Mouse (Mus musculus) MEL-GATA-1-ER (cell line): ENCODE results near the gene Cmtm2b.
"Not testable (repeated sequence)": the region's sequence is repeated elsewhere in the genome, so short reads cannot be mapped to it uniquely, and the experiment has no call there.

Source experiments
- DNase-seq: peaks from one replicate; pipeline ENCODE4 v3.0.0-alpha.2; 2012; ENCODE audit warnings: low read depth; ENCODE audit errors: extremely low read depth

The Cmtm2b gene

DNA sequence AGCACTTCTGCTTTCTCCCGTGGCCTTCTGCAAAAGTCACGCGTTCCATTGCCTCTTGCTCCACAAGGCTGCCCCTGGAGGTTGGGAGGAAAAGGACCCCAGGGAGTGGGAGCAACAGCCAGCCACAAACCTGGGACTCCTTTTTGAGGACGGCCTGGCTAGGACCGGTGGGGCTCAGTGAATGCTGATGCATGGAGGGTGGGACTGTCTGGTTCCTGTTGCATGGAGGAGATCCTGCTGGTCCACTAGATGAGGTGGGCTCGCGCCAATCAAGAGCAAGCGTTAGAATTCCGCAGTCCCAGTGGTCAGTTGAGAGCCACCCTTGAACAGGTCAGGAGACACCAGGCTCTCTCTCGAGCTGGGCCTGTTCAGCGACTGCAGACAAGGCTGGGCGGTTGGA lies at the start of gene Cmtm2b:
Cmtm2b (plus strand) TSS at position 301 of the 400 bp plus-strand sequence.
- DNase-seq = not testable (repeated sequence)

DNA sequence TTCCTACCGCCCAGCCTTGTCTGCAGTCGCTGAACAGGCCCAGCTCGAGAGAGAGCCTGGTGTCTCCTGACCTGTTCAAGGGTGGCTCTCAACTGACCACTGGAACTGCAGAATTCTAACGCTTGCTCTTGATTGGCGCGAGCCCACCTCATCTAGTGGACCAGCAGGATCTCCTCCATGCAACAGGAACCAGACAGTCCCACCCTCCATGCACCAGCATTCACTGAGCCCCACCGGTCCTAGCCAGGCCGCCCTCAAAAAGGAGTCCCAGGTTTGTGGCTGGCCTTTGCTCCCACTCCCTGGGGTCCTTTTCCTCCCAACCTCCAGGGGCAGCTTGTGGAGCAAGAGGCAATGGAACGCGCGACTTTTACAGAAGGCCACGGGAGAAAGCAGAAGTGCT lies 28.9 kb upstream of the Cmtm2b start, which contains the start of gene Cmtm2a:
Cmtm2a (minus strand) TSS at position 101 of the 400 bp plus-strand sequence.
- DNase-seq = not testable (repeated sequence)

DNA sequence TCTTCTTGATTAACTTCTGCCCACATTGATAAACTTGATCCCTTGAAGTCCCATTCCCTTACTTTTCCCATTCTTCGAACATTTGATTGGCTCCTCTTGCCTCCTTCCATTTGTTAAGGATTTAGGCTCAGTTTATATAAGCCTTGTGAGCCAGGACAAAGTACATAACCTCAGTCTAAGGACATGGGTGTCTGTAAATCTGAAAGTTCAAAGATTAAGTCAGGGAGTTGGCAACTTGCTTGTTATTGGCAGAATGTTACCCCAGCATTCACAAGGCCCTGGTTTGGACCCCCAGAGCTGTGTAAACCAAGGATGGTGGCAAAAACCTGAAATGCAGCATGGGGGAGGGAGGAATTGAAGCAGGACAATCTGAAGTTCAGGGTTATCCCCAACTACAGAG lies 27.6 kb upstream of the Cmtm2b start:
- no peak for DNase-seq

GRCm38 (mm10) chr8:104301577-104301976 lies 20.5 kb upstream of the Cmtm2b start:
- not testable (repeated sequence) for DNase-seq

GRCm38 (mm10) chr8:104302536-104302935 lies 19.5 kb upstream of the Cmtm2b start:
- DNase-seq = not testable (repeated sequence)

DNA sequence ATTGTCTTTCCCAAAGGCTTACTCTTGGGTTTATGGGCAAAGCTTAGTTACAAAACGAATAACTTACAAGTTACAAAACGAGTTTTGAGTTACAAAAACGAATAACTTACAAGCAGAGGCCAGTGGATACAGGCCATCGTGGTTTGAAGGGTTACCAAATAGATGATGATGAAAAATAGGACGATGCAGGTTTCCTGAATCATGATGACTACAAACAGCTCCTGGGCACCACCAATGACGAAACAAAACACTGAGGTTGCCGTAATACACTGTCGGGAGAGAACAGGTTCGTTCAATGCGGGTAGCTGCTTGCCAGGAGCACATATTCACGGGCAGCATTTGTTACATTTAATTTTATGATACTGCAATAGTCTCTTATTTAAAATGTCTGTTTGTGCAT lies 17.1 kb upstream of the Cmtm2b start:
- no peak for DNase-seq

- DNase-seq = not testable (repeated sequence)
Observed at GRCm38 (mm10) chr8:104308341-104308740, 13.7 kb upstream of the Cmtm2b start.

- not testable (repeated sequence) for DNase-seq
Observed at GRCm38 (mm10) chr8:104309441-104310155, 12.4 kb upstream of the Cmtm2b start, which contains the start of the genes Gm45711 and Cmtm1. Gm45711 (minus strand) TSS chr8:104310081. Cmtm1 (minus strand) TSS chr8:104310145.

- not testable (repeated sequence) for DNase-seq
Observed at GRCm38 (mm10) chr8:104312023-104312422, 10.0 kb upstream of the Cmtm2b start.

DNA sequence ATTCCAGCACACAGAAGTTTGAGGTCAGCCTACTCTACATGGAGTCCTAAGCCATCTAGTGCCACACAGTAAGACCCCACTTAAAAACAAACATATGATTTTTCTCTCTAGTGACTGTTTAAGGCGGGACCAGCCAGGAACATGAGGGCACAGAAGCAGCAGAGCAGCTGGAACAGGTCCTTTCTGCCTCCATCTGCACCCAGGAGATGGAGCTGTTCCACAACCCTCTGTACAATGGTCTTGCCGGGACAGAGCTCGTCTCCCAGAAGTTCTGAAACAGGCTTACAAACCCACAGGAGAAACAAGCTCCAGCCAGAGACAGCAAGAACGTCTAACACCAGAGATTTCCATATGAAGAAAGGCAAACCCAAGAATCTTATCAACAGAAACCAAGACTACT lies 8.7 kb upstream of the Cmtm2b start:
- no peak for DNase-seq

GRCm38 (mm10) chr8:104321267-104321666 lies 763 bp upstream of the Cmtm2b start, which contains the start of gene Gm11020:
Gm11020 (plus strand) TSS chr8:104321567.
- DNase-seq = not testable (repeated sequence)

DNA sequence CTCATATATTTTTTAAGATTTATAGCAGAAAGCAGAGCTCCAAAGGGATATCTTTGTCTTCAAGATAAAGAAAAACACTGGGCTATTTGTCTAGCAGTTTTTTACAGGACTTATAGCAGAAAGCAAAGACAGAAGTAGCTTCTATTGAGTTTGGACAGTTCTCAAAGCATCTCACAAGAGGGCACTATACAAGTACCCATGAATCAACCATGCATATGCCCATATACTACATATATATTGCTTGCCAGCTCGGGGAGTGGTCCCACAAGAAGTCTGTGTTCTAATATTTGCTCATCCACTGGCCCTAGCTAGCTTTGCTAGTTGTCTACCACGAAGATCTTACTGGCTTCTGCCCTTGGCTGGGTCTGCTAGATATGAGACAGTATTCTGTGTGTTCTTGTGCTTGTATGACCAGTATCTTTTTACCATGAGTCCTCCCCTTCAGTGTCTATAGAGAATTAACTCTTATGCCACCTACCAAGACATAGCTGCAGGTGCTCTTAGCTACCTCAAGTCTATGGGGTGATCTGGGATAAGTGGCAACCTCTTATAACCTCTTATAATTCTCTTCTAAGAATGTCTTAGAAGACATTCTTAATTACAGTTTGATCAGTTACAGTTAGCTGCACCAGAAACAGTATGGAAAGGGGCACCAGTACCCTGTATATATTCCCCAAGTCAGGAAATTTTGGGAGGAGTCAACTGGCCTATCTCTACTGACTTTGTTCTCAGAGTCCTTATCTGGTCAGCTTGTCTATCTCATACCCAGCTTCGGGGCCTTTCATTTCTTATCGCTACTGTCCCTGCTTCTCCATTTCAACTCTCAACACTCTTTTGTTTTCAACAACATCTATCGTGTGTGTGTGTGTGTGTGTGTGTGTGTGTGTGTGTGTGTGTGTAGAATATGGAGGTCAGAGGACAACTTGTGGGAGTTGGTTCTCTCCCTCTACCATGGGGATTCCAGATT lies 10.9 kb downstream of the Cmtm2b start:
- DNase-seq = no peak

DNA sequence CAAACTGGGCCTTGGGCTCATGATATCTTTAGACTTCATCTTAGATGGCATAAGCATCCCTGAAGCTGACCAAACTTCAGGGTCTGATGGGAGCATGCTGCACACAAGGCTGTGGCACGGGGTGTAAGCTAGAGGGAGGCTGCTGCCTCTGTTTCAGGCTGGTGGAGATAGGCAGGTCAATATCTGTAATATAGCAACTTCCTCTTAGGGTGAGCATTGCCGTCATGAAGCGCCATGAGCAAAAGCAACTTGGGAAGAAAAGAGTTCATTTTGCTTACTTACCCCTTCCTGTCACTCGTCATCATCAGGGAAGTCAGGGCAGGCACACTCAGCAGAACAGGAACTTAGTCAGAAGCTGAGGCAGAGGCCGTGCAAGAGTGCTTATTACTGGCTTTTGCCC lies 11.8 kb downstream of the Cmtm2b start:
- peak; percentile 74 for DNase-seq

DNA sequence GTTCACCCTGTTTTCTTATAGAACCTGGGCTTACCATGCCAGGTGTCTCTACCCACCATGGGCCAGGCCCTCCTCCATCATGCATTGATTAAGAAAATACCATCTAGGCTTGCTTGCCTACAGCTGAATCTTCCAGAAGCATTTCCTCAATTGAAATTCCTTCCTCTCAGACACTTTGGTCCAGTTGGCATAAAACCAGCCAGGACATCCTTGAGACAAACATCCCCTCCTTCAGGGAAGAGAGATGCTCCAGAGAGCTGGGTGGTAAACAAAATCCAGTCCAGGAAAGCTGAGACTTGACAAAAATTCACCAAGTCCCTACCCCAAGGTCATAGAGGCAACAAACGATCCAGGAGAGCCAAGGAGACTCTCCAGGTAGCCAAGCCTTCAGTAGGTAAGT lies 12.2 kb downstream of the Cmtm2b start:
- DNase-seq = no peak

GRCm38 (mm10) chr8:104336806-104337205 lies 14.8 kb downstream of the Cmtm2b start:
- no peak for DNase-seq

DNA sequence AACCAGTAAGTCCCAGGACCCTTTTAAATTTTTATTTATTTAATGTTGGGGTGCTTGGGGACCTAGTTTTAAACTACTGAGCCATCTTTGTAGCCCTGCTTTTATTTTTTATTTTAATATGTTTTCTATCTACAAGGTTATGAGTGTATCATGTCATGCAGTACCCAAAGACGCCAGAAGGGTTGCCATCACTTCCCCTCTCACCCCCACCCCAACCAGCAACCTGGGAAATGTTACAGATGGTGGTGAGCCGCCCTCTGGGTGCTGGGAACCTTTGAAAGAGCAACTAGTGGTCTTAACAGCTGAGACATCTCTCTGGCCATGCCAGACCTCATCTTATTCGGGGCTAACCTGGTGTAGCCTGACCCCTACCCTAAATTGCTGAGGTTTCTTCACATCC lies 15.9 kb downstream of the Cmtm2b start:
- DNase-seq = no peak

DNA sequence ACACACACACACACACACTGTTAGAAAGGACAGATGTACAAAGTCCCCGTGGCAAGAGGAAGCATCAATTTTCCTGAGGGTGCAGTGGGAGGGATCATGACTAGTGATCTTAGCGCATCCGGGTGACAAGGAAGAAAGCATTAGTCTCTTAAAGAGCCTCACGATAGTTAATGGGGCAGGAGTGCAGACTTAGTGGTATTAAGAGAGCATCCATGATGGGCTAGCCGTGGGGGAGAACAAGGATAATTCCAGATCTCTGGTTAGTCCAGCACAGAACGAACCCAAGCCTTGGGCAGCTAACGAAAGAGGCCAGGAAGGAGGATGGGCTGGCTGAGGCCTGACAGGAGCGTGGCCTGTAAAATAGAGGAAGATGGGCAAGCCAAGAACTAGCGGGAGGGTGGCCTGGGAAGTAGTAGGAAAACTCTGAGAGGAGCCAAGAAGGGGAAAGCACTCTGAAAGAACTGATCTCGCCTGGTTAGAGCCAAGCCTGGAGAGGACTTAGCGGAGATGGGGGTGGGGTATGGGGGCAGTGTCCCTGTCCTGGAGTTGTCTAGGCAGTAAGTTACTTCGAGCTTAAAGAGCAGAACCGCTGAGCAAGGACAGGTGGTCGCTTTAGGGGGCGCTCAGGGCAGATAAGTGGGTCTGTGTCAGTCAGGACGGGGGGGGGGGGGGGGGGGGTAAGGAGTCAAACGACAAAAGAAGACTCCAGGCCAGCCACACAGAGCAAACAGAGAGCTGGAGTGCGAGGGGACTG lies 17.4 kb downstream of the Cmtm2b start, which contains the start of gene Cmtm3:
Cmtm3 (plus strand) TSS at position 182 of the 754 bp plus-strand sequence.
- DNase-seq = no peak

- DNase-seq = no peak
Observed at GRCm38 (mm10) chr8:104339983-104340232, 17.9 kb downstream of the Cmtm2b start.

DNA sequence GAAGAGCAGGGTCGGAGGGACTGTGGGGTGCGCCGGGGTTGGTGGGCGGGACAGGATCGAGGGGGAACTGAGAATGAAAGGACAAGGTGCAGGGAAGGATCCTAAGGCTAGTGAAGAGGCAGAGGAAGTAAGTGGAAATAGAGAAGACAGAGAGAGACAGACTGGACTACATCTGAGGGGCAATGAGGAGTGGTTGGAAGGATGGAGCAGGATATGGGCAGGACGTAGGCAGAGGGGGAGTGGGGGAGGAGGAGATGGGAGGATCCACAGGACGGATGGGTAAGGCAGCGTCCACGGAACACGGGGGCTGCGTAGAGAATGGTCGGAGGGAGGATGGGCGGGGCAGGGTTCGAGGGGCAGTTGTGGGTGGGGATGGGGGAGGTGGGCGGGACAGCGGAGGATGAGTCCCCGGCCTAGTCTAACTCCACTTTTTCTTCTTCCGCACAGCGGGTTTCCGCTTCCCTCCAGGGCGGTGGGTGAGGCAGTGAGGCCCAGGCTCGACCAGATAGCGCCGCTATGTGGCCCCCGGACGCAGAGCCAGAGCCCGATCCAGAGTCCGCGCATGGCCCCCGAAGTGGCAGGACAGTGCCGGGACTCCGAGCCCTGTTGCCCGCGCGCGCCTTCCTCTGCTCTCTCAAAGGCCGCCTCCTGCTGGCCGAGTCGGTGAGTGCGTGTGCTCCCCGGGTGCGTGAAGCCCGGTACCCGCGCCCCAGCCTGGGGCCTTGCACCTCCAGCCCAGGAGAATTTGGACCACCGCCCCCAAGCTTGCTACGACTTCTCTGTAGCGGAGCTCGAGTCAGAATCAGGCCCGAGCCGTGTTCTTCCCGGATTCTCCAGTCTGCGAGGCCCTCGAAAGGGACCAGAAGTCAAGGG lies 18.4 kb downstream of the Cmtm2b start:
- DNase-seq = no peak

GRCm38 (mm10) chr8:104341106-104341561 lies 19.1 kb downstream of the Cmtm2b start:
- DNase-seq = peak; percentile 79
